Mouse (Mus musculus): ENCODE measurements at regions not wholly inside any gene's neighbourhood (a gene's known extent, or its start where the extent isn't known, plus 50 kb on each side); places are given as distances from the start of the nearest gene placed in this dataset.

DNA sequence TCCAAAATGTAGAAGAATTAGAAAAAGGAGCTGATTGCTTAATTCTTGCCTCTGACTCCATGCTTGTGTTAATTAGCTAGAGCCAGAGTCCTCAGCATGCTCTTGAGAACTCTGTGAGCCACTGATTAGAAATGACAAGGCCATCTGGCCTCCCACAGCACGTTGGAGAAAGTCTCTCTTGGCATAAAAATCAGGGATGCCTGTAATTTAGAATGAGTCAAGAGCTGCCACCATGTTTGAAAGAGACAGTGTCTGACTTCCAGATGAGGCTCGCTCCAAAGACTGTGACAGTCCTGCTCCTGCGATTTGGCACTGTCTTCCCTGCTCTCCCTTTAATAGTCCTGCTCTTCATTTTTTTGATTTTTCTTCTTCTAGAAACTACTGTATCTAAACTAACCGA is 374.6 kb downstream of the Ipo11 start:
- peak in 1 of 2 experiments; percentile 6 for DNase-seq (ENCODE audit: low spot score in 2 of 2)

DNA sequence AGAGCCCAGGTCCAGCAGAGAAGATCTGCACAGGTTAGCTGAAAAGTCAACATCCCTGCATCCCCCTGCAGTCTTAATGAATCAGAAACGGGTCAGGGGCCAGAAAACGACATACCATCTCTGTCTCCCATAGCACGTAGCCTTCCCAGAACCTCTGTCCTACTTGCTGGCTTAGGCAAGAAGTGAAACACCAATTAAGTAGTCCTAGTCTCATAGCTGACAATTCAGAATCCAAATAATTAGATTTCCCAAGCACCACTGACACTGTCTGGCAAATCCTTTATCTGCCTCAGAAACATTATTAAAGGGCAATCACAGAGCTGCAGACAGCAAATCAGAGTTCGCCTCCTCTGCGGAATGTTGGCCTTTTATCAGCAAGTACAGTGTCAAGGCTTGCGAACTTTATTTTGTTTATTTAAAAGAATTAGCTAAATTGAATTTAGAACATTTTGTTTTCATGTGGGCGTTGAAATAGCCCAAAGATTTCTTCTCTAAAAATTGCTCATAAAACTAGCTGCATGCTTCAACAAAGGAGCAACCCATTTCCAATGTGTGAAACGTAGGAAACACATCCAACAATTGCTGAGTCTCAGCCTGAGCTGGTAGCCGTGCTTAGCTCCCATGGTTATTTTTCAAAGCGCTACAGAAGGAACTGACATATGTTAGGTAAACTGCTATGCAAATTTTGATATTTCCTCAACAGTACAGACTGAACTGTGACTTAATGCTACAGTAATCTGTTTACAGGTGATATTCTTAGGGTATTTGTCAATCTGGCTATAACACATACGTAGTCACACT is 411.2 kb downstream of the Ipo11 start:
- peak; percentile 4 to 8 for DNase-seq (ENCODE audit: low spot score in 2 of 2)

DNA sequence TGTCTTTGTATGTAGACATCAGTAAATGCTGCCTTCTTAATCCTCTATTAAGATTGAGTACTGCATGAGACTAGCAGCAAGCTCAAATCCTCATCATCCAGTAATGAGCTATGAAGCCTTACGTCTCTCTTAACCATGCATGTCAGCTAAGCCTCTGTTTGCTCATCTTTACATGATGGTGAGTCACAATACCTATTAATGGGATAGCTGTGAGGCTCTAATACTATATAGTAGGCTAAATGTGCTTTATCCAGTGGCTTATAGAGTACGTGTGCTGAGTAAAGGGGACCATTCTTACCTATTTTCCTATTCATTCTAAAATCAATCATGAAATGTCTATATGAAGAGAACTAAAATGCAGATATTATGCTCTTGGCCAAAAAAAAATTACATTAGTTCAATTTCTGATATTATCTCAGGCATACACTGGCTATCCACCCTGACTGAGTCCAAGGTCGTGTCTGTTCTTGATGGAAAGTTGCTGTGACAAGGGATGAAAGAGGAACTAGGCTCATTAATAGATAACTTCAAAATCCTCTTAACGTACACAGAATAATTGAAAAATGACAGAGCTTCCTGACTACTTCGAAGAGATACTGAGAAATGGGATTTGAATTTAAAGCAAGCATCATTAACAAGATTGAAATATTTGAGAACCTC is 422.1 kb downstream of the Ipo11 start:
- no peak for DNase-seq (ENCODE audit: low spot score in 2 of 2)

DNA sequence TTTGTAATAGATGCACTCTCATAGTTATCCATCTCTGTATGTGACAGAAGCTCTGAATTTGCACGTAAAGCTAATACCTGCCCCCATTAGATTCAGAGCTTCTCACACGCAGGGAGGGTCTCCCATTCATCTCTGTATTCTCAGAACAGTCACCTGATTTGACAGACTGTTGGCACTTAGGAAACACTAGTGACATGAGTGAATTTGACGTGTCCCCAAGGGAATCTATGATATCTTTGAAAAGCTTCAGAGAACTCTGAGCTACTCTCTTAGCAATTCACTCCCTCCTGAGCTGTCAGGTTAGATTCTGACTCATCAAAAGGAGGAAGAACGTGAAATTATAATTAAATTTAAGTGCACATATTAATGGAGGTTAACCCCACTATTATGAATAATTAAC is 423.1 kb downstream of the Ipo11 start:
- no peak for DNase-seq (ENCODE audit: low spot score in 2 of 2)

DNA sequence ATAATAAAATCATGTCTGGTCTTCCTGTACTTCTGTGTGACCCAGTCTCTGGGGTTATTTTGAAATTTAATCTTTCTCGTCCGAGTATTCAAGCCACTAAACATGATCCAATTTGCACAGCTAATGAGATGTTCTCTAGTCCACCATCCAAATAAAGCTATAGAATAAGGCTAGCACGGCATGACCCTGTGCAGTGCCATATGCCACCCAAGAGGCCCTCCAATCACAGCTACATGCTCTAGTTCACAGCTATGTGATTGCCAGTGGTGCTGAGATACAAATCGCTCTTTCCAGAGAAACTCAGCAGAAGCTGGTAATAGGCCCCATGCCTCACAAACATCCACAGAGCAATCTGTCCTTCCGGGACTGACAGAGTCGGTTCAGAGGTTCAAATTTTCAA is 426.3 kb downstream of the Ipo11 start:
- DNase-seq (ENCODE audit: low spot score in 2 of 2): no peak

DNA sequence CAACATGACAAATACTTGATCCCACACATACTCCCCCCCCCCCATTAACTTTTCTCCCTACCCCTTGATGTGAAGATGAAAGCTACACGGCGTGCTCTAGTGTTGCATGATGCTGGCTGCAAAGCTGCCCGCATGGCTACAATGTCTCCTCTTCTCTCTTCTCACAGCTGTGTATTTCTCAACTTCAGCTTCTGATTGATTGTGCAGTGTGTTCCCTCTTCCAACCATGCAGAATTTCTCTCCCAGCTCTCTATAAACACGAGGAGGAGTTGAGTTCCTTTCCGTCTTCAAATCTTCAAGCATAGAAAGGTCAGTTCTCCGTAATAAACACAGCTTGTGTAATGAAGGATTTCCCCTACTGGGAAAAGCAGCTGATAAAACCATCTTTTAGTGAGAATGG is 435.5 kb downstream of the Ipo11 start:
- DNase-seq (ENCODE audit: low spot score in 2 of 2): no peak

DNA sequence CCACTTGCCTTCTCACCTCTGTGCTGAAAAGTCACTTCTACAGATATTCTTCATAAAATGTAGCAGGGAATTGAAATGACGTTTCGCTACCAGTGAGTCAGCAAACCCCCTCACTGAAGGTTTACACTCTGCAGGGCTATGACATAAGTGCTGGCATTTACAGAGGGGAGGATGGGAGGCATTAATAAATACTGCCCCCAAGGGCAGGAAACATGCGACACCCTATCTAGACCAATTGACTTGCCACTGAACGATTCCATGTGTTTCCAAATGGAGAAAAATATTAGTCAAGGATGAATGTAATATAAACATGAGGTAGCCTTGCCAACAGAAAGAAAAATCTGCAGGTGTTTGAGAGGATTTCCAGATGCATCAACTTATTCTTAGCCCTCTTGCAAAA is 465.5 kb downstream of the Ipo11 start:
- DNase-seq (ENCODE audit: low spot score in 2 of 2): no peak

DNA sequence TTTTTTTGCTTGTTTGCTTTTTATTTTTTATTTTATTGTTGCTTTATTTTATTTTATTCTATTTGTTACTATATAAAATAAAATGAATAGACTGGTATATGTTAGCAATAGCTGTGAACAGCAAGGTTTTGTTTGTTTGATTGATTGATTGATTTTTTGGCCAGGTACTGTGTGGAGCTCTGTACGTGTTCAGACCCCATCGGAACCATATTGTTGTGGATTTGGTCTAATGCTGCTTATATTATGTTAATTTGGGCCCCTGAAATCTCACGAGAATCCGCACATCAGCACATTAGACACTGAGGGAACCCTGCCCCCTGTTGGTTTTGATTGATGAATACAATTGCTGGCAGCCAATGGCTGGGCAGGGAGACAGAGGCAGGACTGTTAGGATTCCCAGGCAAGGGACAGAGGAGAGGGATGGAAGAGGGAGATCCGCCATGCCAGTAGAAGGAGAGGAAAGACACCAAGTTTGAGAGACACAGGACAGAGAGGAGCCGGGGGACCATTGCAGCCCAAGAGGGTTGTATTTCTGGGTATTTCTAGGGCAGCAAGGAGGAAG is 482.3 kb downstream of the Ipo11 start:
- DNase-seq (ENCODE audit: low spot score in 2 of 2): no peak

DNA sequence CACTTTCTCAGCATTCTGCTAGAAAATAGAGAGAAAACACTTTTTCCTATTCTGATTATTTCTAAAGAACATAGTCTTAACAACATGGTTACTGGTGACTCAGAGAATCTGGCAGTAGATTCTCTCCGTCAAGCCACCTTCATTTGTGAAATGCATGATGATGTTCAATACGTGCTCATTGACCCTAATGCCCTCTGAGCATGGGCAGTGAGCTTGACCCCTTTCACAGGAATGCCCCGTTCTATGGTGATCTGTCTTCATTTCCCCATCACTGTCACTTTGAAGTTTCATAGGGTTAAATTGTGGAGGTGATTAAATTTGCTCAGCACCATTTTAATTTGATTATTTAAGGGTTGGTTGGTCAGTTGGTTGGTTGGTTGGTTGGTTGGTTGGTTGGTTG is 504.6 kb downstream of the Ipo11 start:
- DNase-seq (ENCODE audit: low spot score in 2 of 2): no peak

DNA sequence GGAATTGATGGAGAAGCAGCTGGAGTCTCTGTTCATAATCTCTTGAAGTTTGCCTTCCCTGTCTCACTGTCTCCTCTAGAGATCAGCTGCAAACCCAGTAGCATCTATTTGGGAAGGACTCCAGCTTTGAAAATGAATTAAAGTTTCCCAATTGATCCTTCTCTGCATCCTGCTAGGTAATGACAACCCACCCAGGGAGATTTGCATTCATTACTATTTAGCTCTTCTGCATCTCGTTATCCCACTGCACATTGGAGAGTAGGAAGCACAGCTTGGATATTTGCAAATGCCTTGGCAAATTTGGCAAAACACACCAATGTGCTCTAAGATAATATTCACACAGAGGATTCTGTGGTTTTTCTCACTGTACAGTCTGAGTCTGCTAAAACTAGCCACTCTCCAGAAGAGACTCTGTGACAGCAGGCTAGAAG is 530.1 kb downstream of the Ipo11 start:
- DNase-seq (ENCODE audit: low spot score in 2 of 2): peak in 1 of 2 experiments; percentile 18

DNA sequence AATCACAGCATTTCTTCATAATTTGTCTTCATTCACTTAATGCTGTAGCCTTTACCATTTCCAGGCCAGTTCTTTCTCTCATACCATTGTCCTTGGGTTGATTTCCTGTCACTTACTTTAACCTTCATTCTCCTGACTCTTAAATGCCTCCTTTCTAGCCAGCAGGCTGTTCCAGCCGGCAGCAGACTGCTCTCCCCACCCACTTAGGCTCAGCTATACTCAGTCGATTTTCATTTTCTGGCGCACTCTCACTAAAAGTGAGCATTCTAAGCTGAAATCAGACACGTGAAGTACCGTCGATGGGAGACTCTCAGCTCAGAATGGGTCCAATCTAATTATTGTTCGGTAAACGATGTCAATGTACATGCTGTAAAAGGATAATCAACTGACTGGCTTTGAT is 544.1 kb downstream of the Ipo11 start:
- no peak for DNase-seq (ENCODE audit: low spot score in 2 of 2)

DNA sequence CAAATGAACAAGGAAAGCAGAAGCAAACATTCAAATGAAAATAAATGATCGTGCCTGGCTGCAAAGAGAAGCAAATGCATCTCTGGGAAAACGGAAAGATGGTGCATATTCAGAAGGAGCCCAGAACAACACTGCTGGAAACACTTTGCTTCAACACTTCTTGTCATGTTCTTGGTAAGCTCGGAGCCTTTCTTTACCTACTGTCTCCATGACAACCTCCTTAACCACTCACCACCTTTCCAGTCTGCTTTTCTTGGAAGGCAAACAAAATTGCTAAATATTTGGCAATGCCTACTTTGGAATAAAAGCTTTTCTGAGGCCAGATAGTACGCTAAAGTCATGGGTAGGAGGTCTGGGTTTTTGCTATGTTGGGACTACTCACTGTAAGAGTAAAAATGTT is 548.1 kb downstream of the Ipo11 start:
- DNase-seq (ENCODE audit: low spot score in 2 of 2): no peak

DNA sequence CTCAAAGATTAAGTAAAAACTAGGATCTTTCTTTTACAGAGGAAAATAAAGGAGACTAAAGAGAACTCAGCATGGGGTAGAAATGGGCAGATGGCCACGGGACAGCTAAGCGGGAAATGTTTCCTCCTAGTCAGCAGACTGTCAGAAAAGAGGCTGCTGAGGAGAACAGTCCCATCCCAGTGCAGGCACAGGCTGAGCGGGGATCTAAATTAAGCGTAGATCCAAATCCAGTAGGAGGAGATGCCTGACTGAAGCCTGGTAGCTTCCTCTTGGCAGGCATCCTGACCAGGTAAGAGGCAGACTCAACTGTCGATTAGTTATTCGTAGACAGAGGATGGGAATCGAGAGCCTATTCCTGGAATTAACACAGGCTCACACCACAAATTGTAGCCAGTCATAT is 569.2 kb downstream of the Ipo11 start:
- DNase-seq (ENCODE audit: low spot score in 2 of 2): no peak

DNA sequence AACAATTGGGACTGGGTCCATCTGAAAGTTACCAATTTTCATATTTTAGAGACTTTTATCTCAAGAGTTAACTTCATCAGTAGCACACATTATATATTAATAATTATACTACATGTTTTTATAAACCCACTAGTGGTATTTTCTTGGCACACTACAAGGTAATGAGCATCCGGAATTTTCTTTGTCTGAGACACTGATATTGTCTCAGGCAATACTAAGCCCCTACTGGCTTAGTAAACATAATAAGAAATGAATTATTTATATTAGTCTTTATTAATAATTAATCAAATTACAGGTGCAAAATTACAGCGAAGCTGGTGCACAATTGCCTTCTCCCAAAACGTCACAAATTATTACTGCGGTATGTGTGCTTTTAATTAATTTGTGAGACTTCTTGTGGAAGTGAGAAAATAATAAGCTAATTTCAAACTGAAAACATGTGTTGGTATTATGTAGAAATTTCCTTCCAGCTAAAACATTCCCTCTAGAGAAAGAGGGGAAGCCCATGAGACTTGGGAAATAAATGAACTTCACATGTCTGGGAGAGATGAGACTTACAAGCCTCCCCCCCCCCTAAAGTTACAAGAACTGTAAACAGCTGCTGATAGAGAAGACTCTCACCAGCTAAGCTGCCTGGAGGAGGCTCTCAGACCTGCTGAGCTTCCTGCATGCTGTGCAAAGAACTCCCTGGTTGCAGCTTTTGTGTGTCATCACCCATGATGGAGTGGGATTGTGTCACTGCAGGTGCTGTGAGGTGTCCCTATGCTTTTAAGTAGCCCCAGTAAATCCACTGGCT is 583.9 kb downstream of the Ipo11 start:
- DNase-seq (ENCODE audit: low spot score in 2 of 2): no peak

DNA sequence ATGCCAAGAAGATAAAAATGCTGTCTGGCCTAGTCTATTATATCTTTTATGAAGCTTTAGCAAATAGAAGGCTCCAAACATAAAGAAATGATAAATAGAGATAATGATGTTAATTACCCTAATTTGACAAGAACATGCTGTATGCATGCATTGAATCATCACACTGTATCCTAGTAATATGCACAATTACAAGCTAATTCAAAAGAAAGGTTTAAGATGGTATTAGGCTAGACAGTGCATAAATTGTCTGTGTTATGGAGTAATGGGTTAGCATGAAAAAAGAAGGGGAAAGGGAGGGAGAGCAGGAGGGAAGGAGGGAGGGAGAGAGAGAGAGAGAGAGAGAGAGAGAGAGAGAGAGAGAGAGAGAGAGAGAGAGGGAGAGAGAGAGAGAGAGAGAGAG is 604.7 kb downstream of the Ipo11 start:
- no peak for DNase-seq (ENCODE audit: low spot score in 2 of 2)

DNA sequence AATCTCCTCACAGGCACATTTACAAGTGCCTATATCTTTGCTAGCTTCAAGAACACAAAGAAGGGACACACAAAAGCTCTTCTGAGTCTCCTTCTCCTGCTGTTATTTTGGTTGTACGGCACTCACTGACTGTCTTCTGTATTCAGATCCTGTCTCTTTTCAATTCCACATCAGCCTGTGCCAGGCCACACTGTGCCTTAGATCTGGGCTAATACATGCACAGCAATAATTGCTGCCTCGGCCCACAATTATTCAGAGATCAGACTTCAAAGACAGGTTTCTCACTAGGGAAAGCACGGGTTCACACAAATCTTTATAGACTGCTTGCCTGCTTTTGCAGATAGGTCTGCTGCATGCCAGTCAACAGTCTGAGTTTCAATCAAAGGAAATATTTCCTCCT is 617.8 kb downstream of the Ipo11 start:
- DNase-seq (ENCODE audit: low spot score in 2 of 2): no peak

DNA sequence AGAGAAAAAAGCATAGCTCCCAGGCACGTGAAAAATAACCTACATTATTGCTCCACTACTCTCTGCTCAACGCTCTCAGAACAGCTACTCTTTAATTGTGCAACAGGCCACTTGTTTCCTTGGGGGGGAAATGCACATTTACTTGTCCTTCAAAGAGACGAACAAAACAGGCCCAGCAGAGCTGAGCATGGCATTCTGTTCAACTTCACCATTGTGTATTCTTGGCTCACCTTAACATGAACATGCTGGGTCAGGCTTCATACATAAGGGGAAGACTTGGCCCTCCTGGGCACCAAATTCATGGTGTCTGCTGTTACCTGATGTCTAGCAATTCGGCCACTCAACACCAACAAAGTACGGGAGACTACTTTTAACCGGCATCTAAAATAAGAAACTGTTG is 618.3 kb downstream of the Ipo11 start:
- no peak for DNase-seq (ENCODE audit: low spot score in 2 of 2)

DNA sequence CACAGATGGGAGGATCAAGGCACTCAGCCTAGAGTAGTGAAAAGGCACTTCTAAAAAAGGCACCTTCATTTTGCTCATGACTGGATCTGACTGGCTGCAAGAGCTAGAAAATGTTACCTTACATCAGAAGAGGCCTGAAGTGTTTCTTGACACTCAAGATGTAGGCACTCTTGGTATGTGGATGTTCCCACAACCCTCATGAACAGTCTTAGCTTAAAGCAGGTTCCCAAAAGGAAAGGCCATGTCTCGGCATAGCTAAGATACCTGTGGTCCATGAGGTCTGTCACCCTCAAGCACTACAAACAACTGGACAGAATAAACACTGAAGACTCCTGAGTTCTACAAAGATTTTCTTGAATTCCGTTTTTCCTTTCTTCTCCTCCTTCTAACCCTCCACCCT is 619.5 kb downstream of the Ipo11 start:
- no peak for DNase-seq (ENCODE audit: low spot score in 2 of 2)

DNA sequence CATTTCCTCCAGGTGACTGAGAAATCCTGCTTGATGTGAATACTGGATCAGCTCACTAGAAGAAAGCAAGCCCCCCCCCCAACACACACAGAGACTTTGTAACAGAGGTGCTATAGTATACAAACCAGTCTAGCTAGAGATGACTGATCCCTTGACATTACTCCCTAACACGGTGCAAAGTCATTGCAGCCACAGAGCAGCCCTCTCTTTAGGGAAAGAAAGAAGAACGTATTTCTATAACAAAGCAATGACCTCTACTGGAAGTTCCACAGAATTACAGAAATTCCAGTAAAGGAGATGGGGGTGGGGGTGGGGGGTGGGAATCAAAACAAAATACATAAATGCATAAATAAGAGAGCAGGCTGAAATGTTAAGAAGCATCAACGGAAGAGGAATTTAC is 655.6 kb downstream of the Ipo11 start:
- peak in 1 of 2 experiments; percentile 2 for DNase-seq (ENCODE audit: low spot score in 2 of 2)

DNA sequence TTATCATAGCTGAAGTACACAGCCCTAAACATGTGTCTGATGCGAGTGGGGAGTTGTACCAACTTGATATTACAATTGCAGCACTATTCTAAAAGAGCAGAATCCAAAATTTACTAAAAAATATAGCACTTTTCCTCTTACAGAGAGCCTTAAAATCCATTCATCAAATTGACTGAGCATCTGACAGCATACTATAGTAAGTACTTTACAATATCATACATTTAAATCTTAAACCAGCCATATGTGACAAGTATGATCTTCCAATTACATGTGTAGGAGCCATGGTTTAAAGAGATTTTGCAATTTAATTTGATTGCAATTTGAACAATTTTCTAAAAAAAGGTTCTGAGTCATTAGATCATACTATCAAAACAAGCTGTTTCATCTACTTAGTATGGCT is 676.9 kb downstream of the Ipo11 start:
- no peak for DNase-seq (ENCODE audit: low spot score in 2 of 2)

All from right cerebral cortex, adult 2 months (tissue).